Mouse (Mus musculus): ENCODE data around the gene Chd2.

DNA sequence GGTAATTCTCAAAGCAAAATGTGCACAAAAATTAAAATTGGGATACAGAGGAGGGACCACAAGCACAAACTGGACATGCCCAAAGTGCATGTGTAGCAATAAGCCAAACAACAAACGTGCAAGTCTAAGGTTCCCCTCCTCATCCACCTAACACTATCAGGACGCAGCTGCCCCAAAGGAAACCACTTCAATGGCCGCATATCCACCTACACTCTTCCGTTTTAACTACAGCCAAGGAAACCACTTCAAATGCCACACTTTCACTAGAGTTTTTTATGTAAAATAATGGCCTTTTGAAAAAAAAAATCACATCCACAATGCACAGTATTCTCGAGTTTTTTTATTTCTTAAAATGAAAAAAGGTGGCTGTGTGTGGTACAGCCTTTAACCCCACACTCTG is 10.8 kb downstream of the Chd2 start:
- TF ChIP-seq POLR2A (IDR thresholded peaks at IDR 0.05; ENCODE audit: low read depth, low read length) (no peak), CTCF (IDR thresholded peaks at IDR 0.05; ENCODE audit: extremely low read depth, insufficient read depth, insufficient read length, insufficient replicate concordance) (no peak)
